Mouse (Mus musculus) thymus, adult 2 months (tissue): Measurements from ENCODE around the gene Mycbp. TPM values are rescaled to one million over a fixed set of nuclear protein-coding genes. Genes with fewer than 3 reads are reported as not detected.

Experiments used
- DNase-seq: peaks from one replicate; pipeline ENCODE4 v3.0.0; 2021
- H3K27ac ChIP-seq: fragments of 200-500 bp; 2 replicates; pipeline ENCODE4 v1.5.1; 2012; ENCODE audit warnings: low read length, control low read depth; ENCODE audit not compliant: control insufficient read depth, insufficient read depth
- H3K27me3 ChIP-seq: fragments of 200-500 bp; 2 replicates; pipeline ENCODE4 v1.6.1; 2012; ENCODE audit warnings: mild to moderate bottlenecking, low read length, moderate library complexity, mixed read lengths; ENCODE audit not compliant: control insufficient read depth, insufficient read depth
- H3K36me3 ChIP-seq: fragments of 200-500 bp; 2 replicates; pipeline ENCODE4 v1.6.1; 2012; ENCODE audit warnings: mild to moderate bottlenecking, low read length, moderate library complexity; ENCODE audit not compliant: control insufficient read depth, insufficient read depth
- H3K4me1 ChIP-seq: fragments of 200-500 bp; replicated peaks from 2 replicates; pipeline ENCODE4 v1.6.1; 2012; ENCODE audit warnings: low read length; ENCODE audit not compliant: control insufficient read depth, insufficient read depth
- H3K4me3 ChIP-seq: fragments of 200-500 bp; 2 replicates; pipeline ENCODE4 v1.5.1; 2012; ENCODE audit warnings: mild to moderate bottlenecking, low read length, control low read depth, moderate library complexity; ENCODE audit not compliant: control insufficient read depth, insufficient read depth
- CTCF ChIP-seq: fragments of 200-500 bp; IDR thresholded peaks from 2 replicates; pipeline ENCODE4 v1.5.1; 2012; ENCODE audit warnings: mild to moderate bottlenecking, control low read depth, low read length, moderate library complexity, borderline replicate concordance; ENCODE audit not compliant: control insufficient read depth, poor library complexity, insufficient read depth; ENCODE audit errors: extremely low read depth
- POLR2A ChIP-seq: fragments of 200-500 bp; IDR thresholded peaks from 2 replicates; pipeline ENCODE4 v1.6.1; 2012; ENCODE audit warnings: mild to moderate bottlenecking, low read length, control low read depth, moderate library complexity; ENCODE audit not compliant: control insufficient read depth, poor library complexity, insufficient read depth; ENCODE audit errors: extremely low read depth
- WGBS: fragments of 180-500 bp; shearing (Covaris S2); methylation state at CpG from one replicate; pipeline ENCODE4 v1.1.7; 2018; 5-methylcytosine and 5-hydroxymethylcytosine counted together
- polyA plus RNA-seq: library from polyadenylated mRNA; depleted of rRNA; stranded (reverse); fragments of >200 nt; gene quantifications from 2 replicates; pipeline ENCODE4 v1.2.3, GENCODE M21; 2012; rRNA removed

Gene Mycbp
- polyA plus RNA-seq, 1 experiment = 21.0 TPM

- H3K27ac ChIP-seq = no peak overlapping the region
- 2% methylated on average over 7 of the region's 8 CpGs for WGBS
- 0 out of 2 replicates have a peak, but pooled peaks cover 2% of the 10 kb centered on the region for H3K27me3 ChIP-seq
- H3K36me3 ChIP-seq = no peaks in the 10 kb centered on the region
- DNase-seq = peak; percentile 9
- H3K4me3 ChIP-seq = no peak overlapping the region
- TF ChIP-seq POLR2A = no peak
- TF ChIP-seq CTCF = no peak
- H3K4me1 ChIP-seq = no peaks in the 10 kb centered on the region; the same call in 1 of the 2 replicates
Measured at GRCm38 (mm10) chr4:123952059-123952458, 47.4 kb downstream of the Mycbp start.

- Histone ChIP-seq H3K4me3 (no peak overlapping the region), H3K27me3 (0 out of 2 replicates have a peak, but pooled peaks cover 2% of the 10 kb centered on the region), H3K36me3 (no peaks in the 10 kb centered on the region), H3K27ac (no peak overlapping the region), H3K4me1 (no peaks in the 10 kb centered on the region; the same call in 1 of the 2 replicates)
- DNase-seq = peak; percentile 63
- 21% methylated on average over 31 of the region's 31 CpGs for WGBS
- TF ChIP-seq CTCF (peak; percentile 93), POLR2A (no peak)
Measured at GRCm38 (mm10) chr4:123956703-123957491, 52.3 kb downstream of the Mycbp start.

DNA sequence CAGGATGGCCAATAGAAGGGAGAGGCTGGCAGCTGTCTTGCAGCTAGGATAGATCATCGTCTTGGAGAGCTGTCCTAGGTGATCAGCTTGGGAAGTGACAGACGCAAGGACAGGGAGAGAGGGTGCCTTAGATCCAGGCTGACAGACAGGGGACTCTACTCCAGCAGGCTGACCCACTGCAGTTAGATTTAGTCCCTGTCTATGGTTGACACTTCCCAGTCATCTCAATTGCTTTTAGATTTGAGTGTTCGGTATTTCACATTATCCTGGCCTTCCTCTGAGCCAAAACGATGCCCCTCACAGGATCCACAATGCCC, 52.8 kb downstream of the Mycbp start:
- Histone ChIP-seq H3K36me3 (no peaks in the 10 kb centered on the region), H3K27me3 (0 out of 2 replicates have a peak, but pooled peaks cover 2% of the 10 kb centered on the region), H3K4me3 (no peak overlapping the region), H3K27ac (no peak overlapping the region), H3K4me1 (no peaks in the 10 kb centered on the region)
- TF ChIP-seq POLR2A (no peak), CTCF (no peak)
- no peak for DNase-seq
- WGBS = 75% methylated on average over 4 of the region's 4 CpGs

- Histone ChIP-seq H3K4me1 (no peaks in the 10 kb centered on the region), H3K4me3 (no peak overlapping the region), H3K27ac (no peak overlapping the region), H3K36me3 (no peaks in the 10 kb centered on the region), H3K27me3 (0 out of 2 replicates have a peak, but pooled peaks cover 2% of the 10 kb centered on the region)
- DNase-seq = no peak
- 80% methylated on average over 4 of the region's 4 CpGs for WGBS
- TF ChIP-seq CTCF (no peak), POLR2A (no peak)
Measured at GRCm38 (mm10) chr4:123957891-123958290, 53.3 kb downstream of the Mycbp start.

- TF ChIP-seq POLR2A = no peak
- no peak for TF ChIP-seq CTCF
- H3K36me3 ChIP-seq = no peaks in the 10 kb centered on the region
- 0 out of 2 replicates have a peak, but pooled peaks cover 2% of the 10 kb centered on the region for H3K27me3 ChIP-seq
- no peak overlapping the region for H3K4me3 ChIP-seq
- H3K4me1 ChIP-seq = no peaks in the 10 kb centered on the region
- H3K27ac ChIP-seq = no peak overlapping the region
- DNase-seq = no peak
- WGBS = 75% methylated on average over 4 of the region's 4 CpGs
Measured at GRCm38 (mm10) chr4:123960955-123961354, 56.3 kb downstream of the Mycbp start.

Other genes with a start within 250 kb of the Mycbp start
- 104 and 121 TPM in 2 replicates for gene Macf1, start 220.5 kb upstream of the Mycbp start, polyA plus RNA-seq
- gene Ndufs5, start 186.6 kb upstream of the Mycbp start, polyA plus RNA-seq = 41.9 and 44.2 TPM in 2 replicates
- gene Akirin1, start 154.5 kb upstream of the Mycbp start, polyA plus RNA-seq = 56.4 and 71.7 TPM in 2 replicates
- 3.3 and 4.3 TPM in 2 replicates for gene Rhbdl2, start 117.0 kb upstream of the Mycbp start, polyA plus RNA-seq
- gene 4933427I04Rik, start 45.2 kb upstream of the Mycbp start, polyA plus RNA-seq = 0.09 TPM in 1 of 2 replicates, not detected in the other
- gene Rragc, start 12.6 kb downstream of the Mycbp start, polyA plus RNA-seq = 44.6 and 46.2 TPM in 2 replicates
- 0.26 TPM in 1 of 2 replicates, not detected in the other for gene 4930535I16Rik, start 13.2 kb downstream of the Mycbp start, polyA plus RNA-seq